Mouse (Mus musculus): ENCODE data around the gene Syna.

Gene Syna

DNA sequence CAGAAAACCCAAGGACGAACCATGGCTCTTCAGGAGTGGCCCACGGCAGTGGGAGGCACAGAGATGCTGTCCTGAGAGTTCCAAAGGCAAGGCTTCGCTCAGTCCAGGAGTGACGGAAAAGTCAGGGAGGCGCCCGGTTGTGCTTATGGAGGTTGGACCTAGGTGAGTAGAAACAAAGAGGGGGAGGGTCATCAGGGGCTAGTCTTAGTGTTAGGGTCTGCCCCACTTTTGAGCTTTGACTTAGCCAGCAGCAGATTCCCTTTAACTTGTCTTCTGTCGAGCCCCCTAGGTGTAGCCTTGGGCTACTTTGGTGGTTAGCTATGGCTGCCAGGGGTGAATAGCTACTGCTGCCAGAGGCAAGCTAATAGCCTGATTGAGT, at the start of gene Syna:
Gene Syna, minus strand, starts transcription at position 101 of the 379 bp plus-strand sequence.
- in situ Hi-C loops (cut with MboI), result no loop called here

DNA sequence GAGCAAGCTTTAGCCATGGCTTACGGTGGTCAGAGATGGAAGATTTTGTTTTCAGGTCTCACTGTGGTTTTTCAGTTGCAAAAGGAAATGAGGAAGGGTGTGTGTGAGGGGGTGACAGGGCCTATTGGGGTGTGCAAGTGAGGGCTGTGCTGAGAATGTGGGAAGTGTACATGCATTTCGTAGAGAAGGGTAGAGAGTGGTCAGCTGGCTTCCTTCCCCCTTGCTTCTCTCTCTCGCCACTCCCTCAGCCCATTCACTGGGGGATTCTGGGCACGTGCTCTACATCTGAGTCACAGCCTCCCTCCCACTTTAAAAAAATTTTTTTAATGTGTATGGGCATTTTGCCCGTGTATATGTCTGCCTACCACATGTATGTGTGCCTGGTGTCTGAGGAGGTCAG, 47.1 kb upstream of the Syna start:
- in situ Hi-C loops (cut with MboI), result loop anchor here (25.0 kb wide), 1 partner anchor 95 kb away; no protein-coding TSS in a partner anchor

DNA sequence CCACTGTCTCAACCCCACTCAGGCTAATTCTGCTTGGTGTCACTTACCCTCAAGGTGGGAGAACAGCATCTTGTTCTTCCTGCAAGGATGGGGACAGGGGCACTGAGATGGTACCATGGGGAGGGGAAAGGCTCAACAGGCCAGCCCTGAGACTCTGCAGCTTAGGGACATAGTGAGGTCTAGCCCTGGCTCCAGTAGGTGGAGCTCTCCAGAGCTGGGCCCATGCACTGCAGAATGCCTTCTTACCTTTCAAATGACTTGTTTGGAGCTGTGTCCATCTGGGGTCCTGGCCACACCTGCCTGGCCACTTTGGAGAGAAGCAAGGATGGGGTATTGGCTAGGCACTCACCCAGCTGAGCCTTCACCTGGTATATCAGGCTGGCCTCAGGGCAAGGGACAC, 46.3 kb upstream of the Syna start:
- in situ Hi-C loops (cut with MboI), result loop anchor here (25.0 kb wide), 1 partner anchor 94 kb away; no protein-coding TSS in a partner anchor

DNA sequence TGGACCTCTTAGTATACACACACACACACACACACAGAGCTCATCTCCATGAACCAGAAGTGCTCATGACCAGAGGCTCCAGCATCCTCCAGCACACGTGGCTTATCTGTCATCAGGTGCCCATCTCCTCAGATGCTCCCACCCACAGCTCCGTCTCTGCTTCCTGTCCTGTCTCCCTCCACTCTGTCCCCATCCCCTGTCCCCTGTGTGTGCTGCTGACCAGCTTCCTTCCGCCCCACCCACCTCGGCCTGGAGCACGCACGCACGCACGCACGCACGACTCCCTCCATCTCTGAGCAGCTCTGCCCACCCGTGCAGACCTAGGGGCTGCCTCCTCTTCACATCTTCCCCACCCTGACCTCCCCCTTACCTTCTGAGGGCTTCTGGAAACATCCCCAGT, 44.4 kb upstream of the Syna start:
- in situ Hi-C loops (cut with MboI), result loop anchor here (25.0 kb wide), 1 partner anchor 92 kb away; no protein-coding TSS in a partner anchor

DNA sequence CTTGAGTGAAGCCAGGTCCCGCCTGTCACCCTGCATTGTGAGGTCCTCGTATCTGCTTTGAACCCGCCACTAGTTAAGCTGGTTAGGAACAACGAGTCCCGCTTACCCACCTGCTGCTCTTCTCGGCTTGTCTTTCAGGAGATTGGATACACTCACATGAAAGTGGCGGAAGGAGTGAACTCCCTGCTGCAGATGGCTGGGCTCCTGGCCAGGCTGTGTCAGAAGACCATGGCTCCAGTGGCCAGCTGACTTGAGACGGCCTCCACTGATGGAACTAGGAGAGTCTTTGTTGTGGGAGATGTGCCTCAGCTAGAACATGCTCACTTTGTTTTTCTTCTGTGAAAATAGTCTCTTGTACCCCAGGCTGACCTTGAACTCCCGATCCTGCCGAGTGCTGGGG, 37.7 kb upstream of the Syna start:
- in situ Hi-C loops (cut with MboI), result no loop called here

DNA sequence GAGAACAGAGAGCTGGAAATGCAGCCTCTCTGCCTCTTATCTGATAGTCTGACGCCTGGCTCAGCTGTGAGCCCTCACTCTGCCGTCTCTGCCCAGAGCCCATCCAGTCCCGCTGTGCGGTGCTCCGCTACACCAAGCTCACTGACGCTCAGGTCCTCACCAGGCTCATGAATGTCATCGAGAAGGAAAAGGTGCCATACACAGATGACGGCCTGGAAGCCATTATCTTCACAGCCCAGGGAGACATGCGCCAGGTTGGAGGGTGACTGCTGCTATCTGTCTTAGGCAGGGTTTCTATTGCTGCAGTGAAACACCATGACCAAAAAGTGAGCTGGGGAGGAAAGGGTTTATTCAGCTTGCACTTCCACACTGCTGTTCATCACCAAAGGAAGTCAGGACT, 33.1 kb upstream of the Syna start:
- in situ Hi-C loops (cut with MboI), result no loop called here

DNA sequence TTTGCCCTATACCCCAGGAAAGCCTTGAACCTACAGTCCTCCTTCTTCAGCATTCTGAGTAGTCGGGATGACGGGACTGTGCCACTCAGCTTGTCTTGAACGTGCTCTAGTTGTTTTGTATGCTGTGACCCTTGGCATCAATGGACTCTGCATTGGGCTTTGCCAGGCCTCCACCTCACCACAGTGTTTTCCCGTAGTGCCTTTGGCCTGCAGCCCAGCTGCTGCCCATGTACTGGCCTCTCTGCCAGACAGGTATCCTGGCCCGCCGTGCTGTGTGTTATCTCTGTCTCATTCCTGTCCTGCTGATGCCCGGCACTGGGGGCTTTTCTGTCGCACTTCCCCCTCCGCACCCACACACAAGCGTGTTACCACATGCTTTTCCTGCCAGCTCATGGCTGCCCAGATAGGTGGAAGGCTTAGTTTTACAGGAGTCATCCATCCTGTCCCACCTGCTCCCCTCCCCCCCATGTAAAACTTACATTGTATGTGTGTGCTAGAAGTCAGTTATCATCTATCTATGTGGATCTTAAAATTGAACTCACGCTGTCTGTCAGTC, 32.1 kb upstream of the Syna start:
- in situ Hi-C loops (cut with MboI), result no loop called here

DNA sequence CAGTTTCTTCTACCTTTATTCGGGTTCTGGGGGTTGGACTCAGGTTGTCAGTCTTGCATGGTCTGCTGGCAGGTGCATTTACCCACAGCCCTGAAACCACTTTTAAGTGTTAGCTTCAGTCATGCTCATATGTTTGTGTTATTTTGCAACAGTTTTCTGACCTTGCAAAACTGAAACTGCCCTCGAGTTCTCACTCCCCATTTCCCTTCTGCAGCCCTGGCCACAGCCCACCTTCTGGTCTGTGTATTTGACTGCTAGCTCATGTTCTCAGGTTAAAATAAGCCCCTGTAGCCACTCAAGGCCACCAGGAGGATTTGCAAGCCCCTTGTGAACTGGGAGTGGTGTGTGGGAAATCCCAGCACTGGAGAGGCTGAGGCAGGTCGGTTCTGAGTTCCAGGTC, 29.9 kb upstream of the Syna start:
- in situ Hi-C loops (cut with MboI), result no loop called here

DNA sequence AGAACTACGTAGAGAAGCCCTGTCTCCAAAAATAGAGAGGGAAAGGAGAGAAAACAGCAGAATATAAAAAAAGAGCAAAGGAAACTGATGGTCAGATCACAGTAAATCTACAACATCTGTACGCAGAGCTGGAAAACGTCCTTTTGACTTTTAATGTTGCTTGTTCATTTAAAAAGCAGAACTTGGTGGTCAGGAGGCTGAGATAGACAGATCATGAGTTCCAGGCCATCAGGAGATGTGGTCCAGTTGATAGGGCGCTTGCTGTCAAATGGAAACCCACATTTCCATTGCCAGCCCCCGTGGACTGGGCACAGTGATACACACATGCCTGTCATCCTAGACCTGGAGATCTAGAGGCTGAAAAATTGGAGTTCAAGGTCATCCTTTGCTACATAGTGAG, 24.8 kb upstream of the Syna start:
- in situ Hi-C loops (cut with MboI), result no loop called here

DNA sequence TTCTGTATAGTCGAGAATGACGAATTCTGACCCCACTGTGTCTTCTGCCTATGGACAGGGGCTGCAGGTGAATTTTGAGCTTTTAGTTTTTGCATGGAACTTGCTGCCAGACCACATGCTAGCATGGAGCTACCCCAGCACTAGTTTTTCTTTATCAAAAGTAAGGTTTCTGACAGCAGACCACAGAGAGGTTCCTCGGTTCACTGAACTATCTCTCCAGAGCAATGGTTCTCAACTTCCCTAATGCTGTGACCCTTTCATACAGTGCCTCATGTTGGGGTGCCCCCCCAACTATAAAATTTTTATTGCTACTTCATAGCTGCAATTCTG, 23.9 kb upstream of the Syna start:
- in situ Hi-C loops (cut with MboI), result no loop called here

DNA sequence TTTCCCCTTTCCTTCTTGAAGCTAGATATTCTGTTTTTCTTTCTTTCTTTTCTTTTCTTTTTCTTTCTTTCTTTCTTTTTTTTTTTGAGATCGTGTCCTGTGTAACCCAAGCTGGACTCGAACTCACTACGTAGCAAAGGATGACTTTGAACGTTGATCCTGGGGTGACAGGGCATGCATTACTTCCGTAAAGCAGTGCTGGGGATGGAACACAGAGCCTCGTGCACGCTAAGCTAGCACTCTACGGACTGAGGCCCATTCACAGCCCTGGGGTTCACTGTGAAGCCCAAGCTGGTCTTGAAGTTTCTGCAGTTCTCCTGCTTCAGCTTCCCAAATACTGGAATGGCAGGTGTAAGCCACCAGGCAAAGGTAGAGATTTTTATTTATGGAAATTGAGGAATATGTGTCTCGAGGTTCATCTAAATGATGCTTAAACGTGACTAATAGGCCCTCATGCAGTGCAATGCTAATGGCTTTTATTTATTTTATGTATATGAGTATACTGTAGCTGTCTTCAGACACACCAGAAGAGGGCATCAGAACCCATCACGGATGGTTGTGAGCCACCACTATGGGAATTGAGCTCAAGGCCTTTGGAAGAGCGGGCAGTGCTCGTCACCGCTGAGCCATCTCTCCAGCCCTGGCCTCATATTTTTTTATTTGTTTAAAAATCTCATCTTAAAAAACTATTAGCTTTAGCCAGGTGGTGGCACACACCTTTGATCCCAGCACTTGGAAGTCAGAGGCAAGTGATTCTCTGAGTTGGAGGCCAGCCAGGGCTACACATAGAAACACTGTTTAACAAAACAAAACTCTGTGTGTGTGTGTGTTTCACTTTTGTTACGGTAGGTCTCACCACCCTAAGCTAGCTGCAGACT, 23.3 kb upstream of the Syna start:
- in situ Hi-C loops (cut with MboI), result no loop called here

DNA sequence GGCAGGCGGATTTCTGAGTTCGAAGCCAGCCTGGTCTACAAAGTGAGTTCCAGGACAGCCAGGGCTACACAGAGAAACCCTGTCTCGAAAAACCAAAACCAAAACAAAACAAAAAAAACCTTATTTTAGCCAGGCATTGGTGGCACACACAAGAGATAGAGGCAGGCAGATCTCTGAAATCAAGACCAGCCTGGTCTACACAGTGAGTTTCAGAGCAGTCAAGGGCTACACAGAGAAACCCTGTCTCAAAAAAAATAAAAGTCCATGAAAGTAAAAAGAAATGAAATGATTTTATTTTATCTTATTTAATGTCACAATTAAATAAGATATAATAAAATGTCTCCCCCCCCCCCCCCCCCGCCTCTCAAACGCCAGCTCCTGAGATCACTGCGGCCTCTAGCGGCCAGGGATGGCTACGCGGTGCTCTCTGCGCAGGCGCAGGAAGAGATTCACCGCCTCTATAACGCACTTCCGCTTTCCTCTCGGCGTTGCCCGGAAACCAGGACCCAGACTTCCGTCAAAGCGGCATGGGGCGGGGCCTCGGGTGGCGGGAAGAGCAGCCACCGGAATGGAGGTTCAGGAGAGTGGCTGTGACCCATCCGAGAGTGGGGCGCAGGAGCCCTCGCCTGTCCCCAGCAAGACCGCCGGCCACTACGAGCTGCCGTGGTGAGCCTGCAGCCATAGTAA, 22.4 kb upstream of the Syna start:
- in situ Hi-C loops (cut with MboI), result no loop called here

DNA sequence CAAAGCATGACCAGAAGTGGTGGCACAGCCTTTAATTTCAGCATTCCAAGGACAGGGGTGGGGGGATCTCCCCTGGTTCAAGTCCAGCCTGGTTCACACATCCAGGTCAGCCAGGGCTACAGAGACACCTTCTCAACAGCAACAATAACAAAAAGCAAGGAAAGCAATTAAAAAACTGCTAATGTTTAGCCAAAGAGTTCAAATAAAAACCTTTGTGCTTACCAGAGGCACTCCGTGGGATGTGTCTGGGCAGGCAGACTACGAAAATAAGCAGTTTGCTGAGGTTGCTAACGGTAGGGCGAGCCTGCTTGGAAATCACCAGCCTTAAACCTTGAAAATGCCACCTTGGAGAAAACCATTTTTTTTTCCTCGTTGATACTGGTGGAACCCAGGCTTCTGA, 21.2 kb upstream of the Syna start, which contains the start of gene Rfc2:
Gene Rfc2, plus strand, starts transcription at position 221 of the 400 bp plus-strand sequence.
- in situ Hi-C loops (cut with MboI), result no loop called here

DNA sequence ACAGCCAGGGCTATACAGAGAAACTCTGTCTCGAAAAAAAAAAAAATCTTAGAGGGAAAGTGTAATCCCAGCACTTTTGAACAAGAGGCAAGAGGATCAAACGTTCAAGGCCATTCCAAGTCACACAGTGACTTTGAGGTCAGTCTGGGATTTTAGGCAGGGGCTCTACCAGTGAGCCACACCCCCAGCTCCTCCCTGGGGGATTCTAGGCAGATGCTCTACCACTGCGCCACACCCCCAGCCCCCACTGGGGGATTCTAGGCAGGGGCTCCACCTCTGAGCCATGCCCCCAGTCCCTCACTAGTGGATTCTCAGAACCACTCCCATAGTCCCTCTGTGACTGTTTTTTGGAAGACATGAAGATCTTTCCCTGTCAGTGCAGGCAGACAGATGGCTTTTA, 19.2 kb upstream of the Syna start:
- in situ Hi-C loops (cut with MboI), result no loop called here

DNA sequence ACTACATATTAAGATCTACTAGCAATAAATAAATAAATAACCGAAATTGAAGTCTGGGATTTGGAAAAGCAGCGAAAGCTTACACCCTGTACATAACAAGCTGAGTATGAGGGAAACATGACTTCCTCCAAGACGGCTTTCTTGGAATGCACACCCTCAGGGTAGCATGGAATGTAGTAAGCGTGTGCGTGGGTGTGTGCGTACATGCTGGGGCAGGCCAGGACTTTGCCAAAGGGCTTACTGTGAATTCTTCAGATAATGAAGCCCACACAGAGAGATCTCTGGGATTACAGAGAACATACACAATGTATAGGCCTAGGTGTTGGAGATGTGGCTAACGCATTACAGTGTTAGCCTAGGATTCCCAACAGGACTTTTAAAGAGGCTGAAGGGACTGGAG, 17.6 kb upstream of the Syna start:
- in situ Hi-C loops (cut with MboI), result no loop called here

DNA sequence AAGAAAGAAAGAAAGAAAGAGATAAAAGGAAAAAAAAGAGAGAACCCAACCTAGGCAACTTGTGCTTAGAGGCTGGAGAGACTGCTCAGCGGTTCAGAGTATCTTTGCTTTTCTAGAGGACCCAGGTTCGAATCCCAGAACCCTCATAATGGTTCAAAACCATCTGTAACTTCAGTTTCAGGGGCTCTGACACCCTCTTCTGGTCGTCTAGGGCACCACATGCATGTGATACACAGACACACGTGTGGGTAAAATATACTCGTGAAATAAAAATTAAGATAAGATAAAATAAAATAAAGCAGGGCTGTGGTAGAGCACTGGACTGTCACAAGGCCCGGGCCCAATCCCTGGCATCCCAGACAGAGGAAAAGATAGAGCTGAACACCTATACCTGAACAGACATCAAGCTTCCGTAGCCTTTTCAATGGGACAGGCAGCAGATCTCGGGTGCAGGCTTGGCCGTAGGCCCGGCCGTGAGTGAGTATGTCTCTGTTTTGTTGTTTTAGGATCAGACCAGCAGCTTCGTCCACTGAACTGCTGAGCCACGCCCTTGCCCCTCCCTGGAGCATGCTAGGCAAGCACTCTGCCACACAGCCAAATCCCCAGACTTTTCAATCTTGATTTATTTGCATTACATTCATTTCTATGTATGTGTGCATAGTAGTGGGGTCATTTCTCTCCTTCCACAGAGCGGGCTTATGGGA, 16.7 kb upstream of the Syna start:
- in situ Hi-C loops (cut with MboI), result no loop called here

DNA sequence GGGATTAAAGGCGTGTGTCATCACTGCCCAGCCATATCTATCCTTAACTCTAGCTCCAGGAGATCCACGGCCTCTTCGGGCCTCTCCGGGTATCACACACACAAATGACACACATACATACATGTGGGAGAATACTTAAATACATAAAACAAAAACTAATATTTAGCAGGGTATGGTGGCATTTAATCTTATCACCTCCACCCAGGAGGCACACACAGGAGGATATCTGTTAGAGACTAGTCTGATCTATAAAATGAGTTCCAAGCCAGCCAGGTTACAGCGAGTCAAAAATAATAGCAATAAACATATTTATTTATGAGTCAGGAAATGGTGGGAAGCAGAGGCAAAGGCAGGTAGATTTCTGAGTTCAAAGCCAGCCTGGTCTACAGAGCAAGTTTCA, 15.9 kb upstream of the Syna start:
- in situ Hi-C loops (cut with MboI), result no loop called here

DNA sequence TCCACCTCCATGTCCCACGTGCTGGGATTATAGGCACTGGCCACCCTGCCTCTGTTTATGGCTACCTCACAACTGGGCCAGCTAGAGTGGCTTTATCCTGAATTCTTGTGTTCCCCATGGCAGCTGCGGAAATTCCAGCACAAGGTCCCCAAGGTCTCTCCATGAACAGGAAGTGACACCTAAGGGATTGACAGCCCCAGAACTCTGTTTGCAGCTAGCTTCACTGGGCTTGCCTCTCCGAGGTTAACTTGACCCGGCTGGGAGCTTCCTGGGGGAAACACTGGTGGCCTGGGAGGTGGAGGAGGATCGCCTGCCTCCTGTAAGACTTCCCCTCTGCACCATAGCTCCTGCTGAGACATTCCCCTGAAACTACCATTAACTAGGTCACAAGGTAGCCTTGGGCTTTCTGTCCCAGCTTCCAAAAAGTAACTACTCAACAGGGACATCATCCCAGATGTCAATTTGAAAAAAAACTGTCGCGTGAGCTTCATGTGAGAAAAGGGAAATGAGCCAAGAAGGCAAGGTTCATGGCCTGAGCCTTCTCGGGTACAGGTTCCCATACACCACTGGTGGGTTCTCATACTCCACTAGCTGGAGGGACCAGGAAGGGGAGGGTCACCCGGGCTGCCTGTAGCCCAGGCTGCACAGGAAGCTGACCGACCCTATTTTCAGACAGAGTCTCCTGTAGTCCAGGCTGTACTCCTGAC, 12.7 kb upstream of the Syna start:
- in situ Hi-C loops (cut with MboI), result no loop called here

DNA sequence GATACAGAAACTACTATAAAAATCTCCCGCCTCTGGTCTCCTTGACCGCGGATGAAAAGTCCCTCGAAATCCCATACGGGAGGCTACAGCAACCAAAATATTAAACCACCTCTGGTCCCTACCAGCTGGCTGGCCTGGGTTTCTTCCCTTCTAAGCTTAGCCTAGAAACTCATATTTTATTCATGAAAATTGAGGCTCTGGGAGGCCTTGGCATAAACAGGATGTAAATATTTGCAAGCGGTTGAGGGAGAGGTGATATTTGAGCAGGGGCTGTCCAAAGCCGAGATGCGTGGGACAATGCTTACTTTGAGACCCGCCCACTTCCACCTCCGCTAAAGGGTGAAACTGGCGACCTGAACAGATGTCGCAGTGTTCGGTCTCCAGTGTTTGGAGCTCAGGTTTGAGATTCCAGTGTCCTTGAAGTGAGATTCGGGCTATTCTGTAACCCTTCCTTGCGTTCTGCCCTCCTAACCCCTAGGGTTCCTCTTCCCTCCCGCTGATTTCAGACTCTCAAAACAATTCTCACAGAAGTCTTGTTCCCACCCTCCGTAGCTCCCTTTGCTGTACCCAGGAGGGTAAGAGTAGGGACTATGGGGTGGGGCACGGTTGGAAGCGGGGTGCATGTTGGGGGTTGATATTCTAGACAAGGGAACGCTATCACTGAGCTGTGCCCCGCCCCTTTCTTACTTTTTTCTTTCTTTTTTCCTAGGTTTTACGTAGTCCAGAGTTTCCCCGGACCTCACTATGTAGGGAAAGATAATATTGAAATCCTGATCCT, 11.9 kb upstream of the Syna start:
- in situ Hi-C loops (cut with MboI), result no loop called here

DNA sequence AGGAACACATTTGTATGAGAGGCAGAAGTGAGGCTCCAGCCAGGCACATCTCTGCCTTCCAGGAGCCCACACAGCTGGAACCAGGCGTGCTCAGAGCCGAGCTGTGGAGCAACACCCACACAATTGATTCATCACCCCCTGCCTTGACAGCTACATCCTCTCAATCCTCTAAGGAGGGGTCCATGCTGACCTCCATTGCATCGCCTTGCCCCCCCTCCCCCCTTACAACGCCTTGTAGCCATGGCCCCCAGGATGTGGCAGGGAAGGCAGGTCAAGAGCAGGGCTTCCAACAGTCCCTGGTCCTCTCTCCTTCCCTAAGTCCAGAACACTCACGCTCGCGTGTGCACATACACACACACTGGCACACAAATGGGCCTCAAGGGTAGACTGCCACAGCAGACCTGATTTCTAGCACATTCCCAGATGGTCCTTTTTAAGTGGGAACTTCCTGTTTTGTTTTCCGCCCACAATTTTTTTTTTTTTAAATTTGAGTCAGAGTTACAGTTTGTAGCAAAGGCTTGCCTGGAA, 9.1 kb upstream of the Syna start:
- in situ Hi-C loops (cut with MboI), result no loop called here

DNA sequence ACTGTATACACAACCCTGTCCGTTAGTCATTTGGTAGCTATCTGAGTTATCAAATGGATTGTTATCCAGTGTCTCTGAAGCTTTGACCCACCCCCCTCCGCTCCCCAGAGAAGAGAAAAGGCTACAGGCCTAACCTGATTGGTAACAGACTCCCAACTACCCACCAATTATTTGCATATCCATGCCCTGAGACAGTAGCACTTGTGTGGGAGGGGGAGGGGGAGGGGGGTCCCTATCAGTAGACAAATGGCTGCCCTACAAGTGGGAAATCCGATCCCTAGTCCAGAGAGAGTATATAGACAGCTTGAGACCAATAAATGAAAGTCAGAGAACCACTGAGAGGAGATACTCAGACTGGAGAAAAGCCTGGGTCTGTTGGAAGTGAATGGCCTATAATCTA, 8.1 kb upstream of the Syna start:
- in situ Hi-C loops (cut with MboI), result no loop called here

All from mature B cell (primary cell).